Mouse (Mus musculus) left cerebral cortex, postnatal 14 days (tissue): Measurements from ENCODE around the gene Gm4707. TPM values are rescaled to one million over a fixed set of nuclear protein-coding genes. Genes with fewer than 3 reads are reported as not detected.
A peak's percentile ranks its signal among the peaks of the same experiment; 100 is the strongest.

Experiments used
- DNase-seq, 2 experiments: peaks; one replicate each; pipeline ENCODE4 v3.0.0; 2021 to 2022; ENCODE audit warnings: low spot score in 2 of 2, mixed read lengths in 1 of 2
- intact Hi-C: fragments of 180-260 bp; cut with DNase I; formaldehyde crosslinking; loops from one replicate; pipeline ENCODE4 v1.15.1; 2025
- long read RNA-seq, 2 experiments: library from polyadenylated mRNA; stranded (forward); transcript quantifications; one replicate each; pipeline ENCODE4 v2.0.0; 2021
- total RNA-seq, 2 experiments: library from RNA; stranded (reverse); gene quantifications; 2 replicates each; pipeline ENCODE4 v1.2.3; 2021

The Gm4707 gene
- 1 to 10 TPM; 1.3 to 2.0 TPM for total RNA-seq
- long read RNA-seq, experiment 1, result 0 reads
- long read RNA-seq, experiment 2, result 0 reads

- intact Hi-C loops, result no loop called here
- DNase-seq, result no peak
These were observed at the start of gene Gm4707 for GRCm38 (mm10) chr17:71459818-71460217. TSS of gene Gm4707 (minus strand) at chr17:71459918.

GRCm38 (mm10) chr17:71506832-71507231 is 47.1 kb upstream of the Gm4707 start:
- no peak for DNase-seq
- intact Hi-C loops, result no loop called here

DNA sequence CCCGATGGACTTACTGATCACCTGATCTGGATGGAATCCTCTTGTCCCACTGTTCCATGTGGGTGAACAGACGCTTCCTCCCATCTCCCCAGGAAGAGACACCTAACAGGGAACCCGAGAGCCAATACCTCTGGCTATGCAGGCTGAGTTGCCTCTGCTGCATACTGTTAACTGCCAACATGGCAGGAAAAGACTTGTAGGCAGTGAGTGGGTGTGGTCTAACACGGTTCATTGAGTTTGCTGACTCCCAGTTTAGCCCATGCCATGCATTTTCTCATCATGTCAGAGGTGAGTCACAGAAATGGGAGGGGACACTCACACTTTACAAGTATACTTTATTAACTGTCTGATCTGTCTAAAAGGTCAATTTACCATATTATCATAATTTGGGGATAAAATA is 36.1 kb upstream of the Gm4707 start:
- intact Hi-C loops, result no loop called here

DNA sequence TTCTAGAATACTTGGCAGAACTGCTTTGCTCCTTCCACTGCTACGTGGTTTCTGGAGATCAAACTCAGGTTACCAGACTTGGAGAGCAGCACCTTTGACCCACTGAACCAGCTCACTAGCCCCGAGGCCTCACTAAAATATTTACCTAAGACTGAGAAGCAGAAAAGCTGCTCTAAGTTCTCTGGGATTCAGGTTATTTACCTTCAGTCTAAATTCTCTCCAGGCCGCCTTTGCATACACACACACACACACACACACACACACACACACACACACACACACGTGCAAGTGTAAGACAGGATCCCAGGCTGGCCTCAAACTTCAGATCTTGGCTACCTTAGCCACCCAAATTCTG is 31.6 kb upstream of the Gm4707 start:
- intact Hi-C loops, result no loop called here
- no peak for DNase-seq

More for the DNA sequence above, 36.1 kb upstream of the Gm4707 start:
- DNase-seq, result no peak

- intact Hi-C loops, result no loop called here
- DNase-seq, result no peak
These were observed 31.1 kb upstream of the Gm4707 start for GRCm38 (mm10) chr17:71490666-71491331.

GRCm38 (mm10) chr17:71489703-71490461 is 30.2 kb upstream of the Gm4707 start:
- intact Hi-C loops, result no loop called here

DNA sequence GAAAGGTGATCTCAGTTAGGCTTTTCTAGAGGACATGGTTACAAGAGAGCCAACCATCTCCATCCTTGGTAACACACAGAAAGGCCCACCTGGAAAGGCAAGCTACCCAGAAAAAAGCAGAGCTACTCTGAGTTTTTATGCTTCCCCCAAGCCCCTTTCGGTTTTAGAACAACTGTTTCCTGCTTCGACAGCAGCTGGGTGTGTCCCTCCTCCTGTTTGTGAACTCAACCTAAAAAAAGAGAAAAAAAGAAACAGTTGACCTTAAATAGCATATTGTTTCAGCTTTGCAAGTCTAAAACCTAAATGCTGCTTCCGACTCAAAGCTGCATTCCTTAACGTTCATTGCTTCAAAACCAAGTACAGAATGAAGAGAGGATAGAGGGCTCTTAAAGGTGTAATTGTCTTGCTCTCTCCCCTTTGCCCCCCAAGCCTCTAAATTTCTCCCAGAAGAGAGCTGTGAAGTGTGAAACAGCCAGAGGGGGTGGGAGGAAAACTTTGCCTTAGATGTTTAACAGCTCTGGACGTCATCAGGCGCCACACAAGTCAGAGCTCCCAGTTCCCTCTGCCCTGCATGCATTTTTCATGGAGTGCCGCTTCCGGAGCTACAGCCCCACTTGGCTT is 26.6 kb upstream of the Gm4707 start:
- intact Hi-C loops, result no loop called here
- DNase-seq, result no peak

More at GRCm38 (mm10) chr17:71489703-71490461, 30.2 kb upstream of the Gm4707 start:
- DNase-seq, result peak in 1 of 2 experiments; percentile 16

- intact Hi-C loops, result no loop called here
- no peak for DNase-seq
These were observed 26.1 kb upstream of the Gm4707 start for GRCm38 (mm10) chr17:71485791-71486230.

DNA sequence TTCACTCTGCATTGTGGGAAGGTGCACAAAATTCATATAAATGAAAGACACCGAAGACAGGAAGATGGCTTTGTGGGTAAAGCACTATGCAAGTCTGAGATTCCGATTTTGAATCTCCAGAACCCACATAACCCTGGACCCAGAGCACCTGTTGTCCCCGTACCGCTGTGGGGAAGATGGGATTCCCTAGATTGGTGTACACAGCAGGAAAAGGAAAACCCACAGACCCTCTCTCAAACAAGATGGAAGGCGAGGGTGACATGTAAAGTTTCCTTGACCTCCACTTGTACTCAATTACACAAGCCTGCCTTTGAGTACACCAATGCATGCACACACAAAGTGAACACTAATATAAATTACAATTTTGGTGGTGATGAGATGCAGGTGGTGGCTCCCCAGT is 25.0 kb upstream of the Gm4707 start:
- intact Hi-C loops, result no loop called here

DNA sequence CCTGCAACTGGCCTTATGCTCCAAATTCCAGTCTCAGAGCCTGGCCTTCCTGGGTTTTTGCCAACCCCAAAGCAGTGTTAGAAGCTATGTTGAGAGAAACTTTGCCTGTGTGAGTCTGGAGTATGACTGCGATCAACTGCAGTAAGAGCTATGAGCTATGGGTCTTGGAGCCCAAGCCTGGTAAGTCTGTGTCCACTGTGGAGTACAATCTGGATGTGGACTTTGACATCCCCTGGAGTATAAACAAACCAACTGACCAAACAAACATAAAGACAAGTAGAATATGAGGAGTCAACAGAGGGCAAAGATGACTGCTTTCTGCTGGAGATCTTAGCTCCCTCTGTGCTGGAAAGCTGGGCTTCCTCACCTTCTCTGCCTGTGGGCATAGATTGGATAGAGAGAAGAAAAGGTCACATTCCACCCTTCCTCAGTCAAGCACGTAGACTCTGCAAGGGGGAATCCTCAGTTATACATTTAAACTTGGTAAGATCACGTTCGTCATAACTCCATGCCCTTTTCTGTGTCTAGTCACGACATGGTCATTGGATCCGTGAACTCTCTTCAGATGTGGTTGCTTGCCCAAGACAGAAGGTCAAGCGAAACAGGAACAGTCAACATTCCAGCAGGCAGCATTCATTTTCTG is 23.8 kb upstream of the Gm4707 start:
- intact Hi-C loops, result no loop called here
- no peak for DNase-seq

More for the DNA sequence above, 25.0 kb upstream of the Gm4707 start:
- DNase-seq, result no peak

DNA sequence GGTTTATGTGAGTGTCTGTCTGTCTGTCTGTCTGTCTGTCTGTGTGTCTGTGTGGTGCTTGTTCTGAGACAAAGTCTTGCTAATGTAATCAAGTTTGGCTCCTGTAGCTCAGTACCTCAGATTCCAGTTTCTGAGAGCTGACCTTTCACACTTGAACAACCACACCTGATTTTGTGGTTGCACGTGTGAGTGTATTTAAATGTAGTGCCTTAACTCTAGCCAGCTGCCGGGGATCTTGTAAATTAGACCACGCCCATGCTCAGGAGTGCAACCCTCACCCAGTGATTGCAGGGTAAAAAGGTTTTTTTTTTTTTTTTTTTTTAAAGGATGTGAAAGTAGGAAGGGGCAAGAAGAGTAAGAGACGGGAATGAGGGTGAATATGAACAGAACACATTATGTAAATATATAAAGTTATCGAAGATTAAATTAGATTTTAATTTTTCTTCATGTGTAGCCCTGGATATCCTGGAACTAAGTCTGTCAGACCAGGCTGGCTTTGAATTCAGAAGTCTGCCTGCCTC is 19.7 kb upstream of the Gm4707 start:
- no peak for DNase-seq
- intact Hi-C loops, result loop anchor here (5.0 kb wide), 1 partner anchor 48 kb away; the partner anchor contains the start of gene Ndc80

DNA sequence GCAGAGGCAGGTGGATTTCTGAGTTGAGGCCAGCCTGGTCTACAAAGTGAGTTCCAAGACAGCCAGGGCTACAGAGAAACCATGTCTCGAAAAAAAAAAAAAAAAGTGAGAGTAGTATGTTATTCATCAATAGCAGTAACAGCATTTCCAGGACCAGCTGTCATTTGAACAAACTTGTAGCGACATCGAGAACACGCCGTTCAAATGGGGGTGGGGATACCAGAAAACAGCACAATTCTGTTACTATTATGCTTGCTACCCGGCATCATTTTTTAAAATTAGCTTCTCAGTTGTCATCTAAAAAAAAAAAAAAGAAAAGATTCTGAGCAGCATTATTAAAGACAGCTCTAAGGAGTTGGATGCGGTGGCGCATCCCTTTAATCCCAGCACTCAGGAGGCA is 17.8 kb upstream of the Gm4707 start:
- intact Hi-C loops, result loop anchor here (5.0 kb wide), 1 partner anchor 50 kb away; the partner anchor contains the start of gene Ndc80
- DNase-seq, result no peak

- intact Hi-C loops, result loop anchor here (5.0 kb wide), 1 partner anchor 51 kb away; the partner anchor contains the start of gene Ndc80
- DNase-seq, result no peak
These were observed 16.8 kb upstream of the Gm4707 start for GRCm38 (mm10) chr17:71476346-71477020.

- intact Hi-C loops, result loop anchor here (5.0 kb wide), 1 partner anchor 52 kb away; the partner anchor contains the start of gene Ndc80
- peak; percentile 54 to 67 for DNase-seq
These were observed 16.0 kb upstream of the Gm4707 start for GRCm38 (mm10) chr17:71475705-71476089.

DNA sequence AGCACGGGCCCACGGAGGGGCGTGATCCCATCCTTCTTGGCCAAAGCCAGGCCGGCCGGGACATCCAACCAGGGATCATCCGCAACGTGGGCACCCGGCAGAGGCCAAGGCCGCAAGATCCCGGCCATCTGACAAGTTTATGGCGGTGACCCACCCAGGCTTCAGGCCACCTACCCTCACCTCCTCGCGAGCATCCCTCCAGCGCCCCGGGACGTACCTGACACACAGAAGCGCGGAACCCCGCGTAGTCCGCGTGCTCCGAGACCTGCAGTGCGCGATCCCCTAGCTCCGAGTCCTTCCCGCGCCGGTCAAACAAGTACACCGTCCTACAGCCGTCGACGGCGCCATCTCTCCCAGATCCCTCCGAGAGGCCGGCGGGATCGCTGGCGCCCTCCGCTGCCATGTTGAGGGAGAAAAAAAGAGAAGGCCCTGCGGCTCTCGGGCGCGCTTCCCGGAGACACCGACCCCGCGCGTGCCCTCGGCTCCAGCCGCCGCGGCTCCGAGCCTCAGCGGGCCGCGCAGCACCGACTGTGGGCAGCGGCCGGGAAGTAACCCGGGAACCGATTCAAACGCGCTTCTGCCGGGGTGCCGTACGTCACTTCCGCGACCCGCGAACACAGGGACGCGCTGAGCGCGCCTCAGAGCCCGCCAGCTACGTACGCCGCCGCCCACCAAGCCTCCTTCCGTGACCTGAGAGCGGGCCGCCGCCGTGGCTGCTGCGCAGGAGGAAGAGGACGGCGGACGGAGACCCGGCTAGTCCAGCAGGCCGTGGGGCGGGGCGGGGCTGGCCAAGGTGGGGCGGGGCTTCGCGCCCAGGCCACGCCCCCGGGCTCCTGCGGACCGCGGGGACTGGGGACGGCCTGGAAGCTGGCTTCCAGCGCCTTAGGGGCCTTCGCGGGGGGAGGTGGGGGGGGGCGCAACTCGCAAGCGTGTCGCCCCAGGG is 15.3 kb upstream of the Gm4707 start, which contains the start of gene Smchd1:
Smchd1 (minus strand) TSS at position 582 of the 943 bp plus-strand sequence.
- intact Hi-C loops, result loop anchor here (5.0 kb wide), 1 partner anchor 52 kb away; the partner anchor contains the start of gene Ndc80
- peak; percentile 91 to 93 for DNase-seq

GRCm38 (mm10) chr17:71474128-71474527 is 14.4 kb upstream of the Gm4707 start:
- intact Hi-C loops, result no loop called here
- no peak for DNase-seq

- no peak for DNase-seq
- intact Hi-C loops, result no loop called here
These were observed 11.5 kb upstream of the Gm4707 start for GRCm38 (mm10) chr17:71471261-71471660.

DNA sequence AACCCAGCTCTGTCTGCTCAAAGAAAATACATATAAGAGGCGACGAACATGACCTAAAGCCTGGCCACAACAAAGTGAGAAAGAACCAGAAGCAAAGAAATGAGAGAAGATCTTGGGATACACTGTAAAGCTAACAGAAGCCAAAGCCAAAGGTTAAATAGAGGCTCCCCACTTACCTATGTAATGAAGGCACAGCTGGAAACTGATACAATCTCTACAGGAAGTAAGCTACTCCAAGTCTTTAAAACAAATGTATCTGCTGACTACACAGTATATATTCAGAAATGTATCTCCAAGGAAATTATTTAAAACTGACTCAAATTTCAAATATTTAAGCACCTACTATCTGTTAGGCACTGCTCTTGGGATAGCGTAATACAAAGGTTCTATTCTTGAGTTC is 594 bp upstream of the Gm4707 start:
- intact Hi-C loops, result no loop called here
- DNase-seq, result no peak
